Mouse (Mus musculus) C2C12 (cell line): ENCODE measurements at regions not wholly inside any gene's neighbourhood (a gene's known extent, or its start where the extent isn't known, plus 50 kb on each side); places are given as distances from the start of the nearest gene placed in this dataset.

Experiments
- H3K27me3 ChIP-seq: one replicate; pipeline ENCODE4 v1.6.1; 2011; ENCODE audit not compliant: control insufficient read depth, insufficient read depth, insufficient read length
- H3K36me3 ChIP-seq: one replicate; pipeline ENCODE4 v1.6.1; 2011; ENCODE audit not compliant: control insufficient read depth, insufficient read depth
- H3K4me3 ChIP-seq: one replicate; pipeline ENCODE4 v1.5.1; 2011; ENCODE audit warnings: mild to moderate bottlenecking, control low read depth; ENCODE audit not compliant: poor library complexity, insufficient read depth, severe bottlenecking
- H3K79me2 ChIP-seq: one replicate; pipeline ENCODE4 v1.6.1; 2011; ENCODE audit not compliant: control insufficient read depth, insufficient read depth
- H3K79me3 ChIP-seq: one replicate; pipeline ENCODE4 v1.6.1; 2011; ENCODE audit warnings: low read depth, control low read depth
- H3ac ChIP-seq: one replicate; pipeline ENCODE3; 2011; ENCODE audit warnings: low read depth; ENCODE audit not compliant: control insufficient read depth, insufficient read length
- CEBPB ChIP-seq: IDR thresholded peaks from one replicate; pipeline ENCODE4 v1.6.1; 2011; ENCODE audit warnings: low read depth, mild to moderate bottlenecking, control low read depth, moderate library complexity
- CTCF ChIP-seq: IDR thresholded peaks from one replicate; pipeline ENCODE4 v1.5.1; 2011; ENCODE audit not compliant: control insufficient read depth, insufficient read depth, insufficient read length
- FOSL1 ChIP-seq: IDR thresholded peaks from one replicate; pipeline ENCODE4 v1.8.0; 2011; ENCODE audit warnings: mild to moderate bottlenecking, low read length; ENCODE audit not compliant: poor library complexity, insufficient read depth, severe bottlenecking
- MAX ChIP-seq: IDR thresholded peaks from one replicate; pipeline ENCODE4 v1.6.1; 2011; ENCODE audit warnings: mild to moderate bottlenecking, control low read depth
- MYOD1 ChIP-seq: IDR thresholded peaks from one replicate; pipeline ENCODE4 v1.6.1; 2011; ENCODE audit warnings: low read depth; ENCODE audit not compliant: control insufficient read depth, insufficient read length
- MYOG ChIP-seq: IDR thresholded peaks from one replicate; pipeline ENCODE4 v1.6.1; 2011; ENCODE audit not compliant: control insufficient read depth, insufficient read length; ENCODE audit errors: extremely low read depth
- USF1 ChIP-seq: IDR thresholded peaks from one replicate; pipeline ENCODE4 v1.6.1; 2011; ENCODE audit warnings: low read depth, mild to moderate bottlenecking, control low read depth, moderate library complexity

DNA sequence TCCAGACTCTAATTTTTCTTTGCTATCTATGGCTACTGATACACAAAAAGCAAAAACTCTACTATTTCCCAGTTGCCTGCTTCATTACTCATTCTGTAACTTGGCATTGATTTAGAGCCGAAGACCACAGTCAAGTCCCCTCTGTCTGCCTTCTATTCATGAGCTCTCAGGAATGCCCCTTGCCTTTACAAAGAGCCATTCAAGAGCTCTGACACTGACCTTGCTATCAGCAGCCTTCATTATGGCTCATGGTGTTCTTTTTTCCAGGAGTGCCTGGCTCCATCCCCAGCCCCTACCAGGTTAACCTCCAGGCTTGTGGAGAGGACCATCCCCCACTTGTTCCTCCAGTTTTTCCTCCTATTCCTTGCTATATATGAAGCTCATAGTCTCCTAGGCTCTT lies 151.8 kb upstream of the Emcn start:
- Histone ChIP-seq H3K4me3 (no peak overlapping the region), H3K36me3 (no peaks in the 10 kb centered on the region), H3K79me2 (no peaks in the 10 kb centered on the region), H3K79me3 (no peaks in the 10 kb centered on the region), H3K27me3 (no peaks in the 10 kb centered on the region), H3ac (no peak overlapping the region)
- TF ChIP-seq MAX (no peak), CEBPB (no peak), USF1 (no peak), FOSL1 (no peak), CTCF (no peak), MYOG (no peak), MYOD1 (no peak)

DNA sequence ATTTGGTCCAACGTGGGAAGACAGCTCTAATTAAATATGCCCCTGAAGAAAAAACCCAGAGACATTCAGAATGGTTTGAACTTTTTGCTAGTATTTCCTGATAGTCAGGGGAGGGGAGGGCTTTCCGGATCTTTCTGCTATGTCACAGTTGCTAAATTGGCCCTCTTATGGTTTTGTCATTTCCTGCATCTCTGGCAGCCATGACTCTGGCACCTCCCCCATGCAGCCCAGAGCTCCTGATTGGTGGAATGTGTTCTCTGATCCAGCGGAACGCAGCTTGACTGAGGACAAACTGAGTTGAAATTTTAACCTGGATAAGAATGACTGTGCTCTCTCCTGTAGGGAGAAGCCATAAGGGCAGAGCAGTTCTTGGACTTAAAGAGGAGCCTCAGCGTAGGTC lies 150.4 kb upstream of the Emcn start:
- Histone ChIP-seq H3K79me2 (no peaks in the 10 kb centered on the region), H3K36me3 (no peaks in the 10 kb centered on the region), H3K79me3 (no peaks in the 10 kb centered on the region), H3K4me3 (no peak overlapping the region), H3ac (no peak overlapping the region), H3K27me3 (no peaks in the 10 kb centered on the region)
- TF ChIP-seq MYOD1 = no peak
- no peak for TF ChIP-seq CTCF
- TF ChIP-seq MAX = no peak
- TF ChIP-seq CEBPB = no peak
- TF ChIP-seq MYOG = no peak
- TF ChIP-seq USF1 = no peak
- no peak for TF ChIP-seq FOSL1

DNA sequence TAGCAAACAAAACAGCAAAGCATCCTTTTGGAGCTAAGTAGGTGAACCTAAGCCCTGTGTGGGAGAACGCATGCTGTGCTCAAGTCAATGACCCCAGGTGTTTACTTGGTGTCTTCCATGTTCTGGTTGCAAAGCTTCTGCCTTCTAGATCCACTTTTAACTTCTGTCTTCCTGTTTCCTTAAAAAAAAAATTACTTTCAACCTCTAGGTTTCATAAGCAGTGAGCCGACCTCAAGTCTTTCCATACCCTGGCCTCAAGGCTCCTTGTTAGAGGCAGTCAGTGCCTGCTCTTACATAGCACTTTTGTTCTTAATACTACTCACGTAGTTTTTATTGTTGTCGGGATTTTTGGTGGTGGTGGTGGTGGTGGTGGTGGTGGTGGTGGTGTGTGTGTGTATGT lies 149.9 kb upstream of the Emcn start:
- no peak overlapping the region for H3K4me3 ChIP-seq
- no peak for TF ChIP-seq MAX
- no peak overlapping the region for H3ac ChIP-seq
- no peaks in the 10 kb centered on the region for H3K79me2 ChIP-seq
- no peaks in the 10 kb centered on the region for H3K36me3 ChIP-seq
- no peaks in the 10 kb centered on the region for H3K79me3 ChIP-seq
- no peaks in the 10 kb centered on the region for H3K27me3 ChIP-seq

DNA sequence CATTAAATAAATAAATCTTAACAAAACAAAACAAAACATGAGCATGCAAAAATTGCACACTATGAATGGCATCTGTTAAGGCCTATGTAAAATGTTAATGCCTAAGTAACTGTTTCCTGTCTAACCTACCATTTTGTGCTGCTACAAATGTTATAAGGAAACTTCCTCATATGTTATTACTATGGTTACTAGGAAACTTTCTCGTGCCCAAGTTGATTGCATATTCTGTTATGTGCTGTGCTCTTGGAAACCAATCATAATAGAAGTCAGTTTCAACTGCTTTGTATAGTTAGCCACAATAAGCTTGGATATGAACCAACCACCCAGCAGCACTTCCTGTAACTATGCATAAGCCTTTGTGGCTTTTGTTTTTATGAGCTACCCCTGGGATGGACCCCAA lies 147.0 kb upstream of the Emcn start:
- H3K36me3 ChIP-seq = no peaks in the 10 kb centered on the region
- H3K79me2 ChIP-seq = no peaks in the 10 kb centered on the region
- H3K79me3 ChIP-seq = no peaks in the 10 kb centered on the region
- H3K27me3 ChIP-seq = no peaks in the 10 kb centered on the region
- no peak overlapping the region for H3K4me3 ChIP-seq
- no peak overlapping the region for H3ac ChIP-seq
- no peak for TF ChIP-seq CTCF
- TF ChIP-seq MYOD1 = no peak
- TF ChIP-seq MYOG = no peak
- TF ChIP-seq USF1 = no peak
- TF ChIP-seq FOSL1 = no peak
- no peak for TF ChIP-seq CEBPB
- TF ChIP-seq MAX = no peak

DNA sequence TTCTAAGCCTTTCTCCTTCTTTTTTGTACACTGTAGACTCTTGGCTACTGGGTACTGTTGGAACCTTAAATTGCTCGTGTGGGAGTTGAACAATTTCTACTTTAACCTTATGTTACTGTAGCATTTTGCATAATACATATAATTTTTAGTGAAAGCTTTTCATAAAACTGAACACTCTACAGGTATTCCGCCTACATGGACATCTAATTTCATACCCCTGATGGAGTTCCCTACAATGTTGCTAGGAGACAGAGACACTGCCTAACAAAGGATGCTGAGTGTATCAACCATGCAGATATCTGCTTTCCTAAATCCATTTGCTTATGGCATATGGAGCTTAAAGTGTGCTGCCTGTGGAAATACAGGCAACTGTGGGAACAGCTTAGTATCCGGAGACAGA lies 129.2 kb upstream of the Emcn start:
- Histone ChIP-seq H3K79me3 (no peaks in the 10 kb centered on the region), H3K27me3 (no peaks in the 10 kb centered on the region), H3K4me3 (no peak overlapping the region), H3ac (no peak overlapping the region), H3K79me2 (no peaks in the 10 kb centered on the region), H3K36me3 (no peaks in the 10 kb centered on the region)
- no peak for TF ChIP-seq MAX
- no peak for TF ChIP-seq CTCF
- no peak for TF ChIP-seq USF1
- TF ChIP-seq FOSL1 = no peak
- no peak for TF ChIP-seq CEBPB
- TF ChIP-seq MYOG = no peak
- no peak for TF ChIP-seq MYOD1

DNA sequence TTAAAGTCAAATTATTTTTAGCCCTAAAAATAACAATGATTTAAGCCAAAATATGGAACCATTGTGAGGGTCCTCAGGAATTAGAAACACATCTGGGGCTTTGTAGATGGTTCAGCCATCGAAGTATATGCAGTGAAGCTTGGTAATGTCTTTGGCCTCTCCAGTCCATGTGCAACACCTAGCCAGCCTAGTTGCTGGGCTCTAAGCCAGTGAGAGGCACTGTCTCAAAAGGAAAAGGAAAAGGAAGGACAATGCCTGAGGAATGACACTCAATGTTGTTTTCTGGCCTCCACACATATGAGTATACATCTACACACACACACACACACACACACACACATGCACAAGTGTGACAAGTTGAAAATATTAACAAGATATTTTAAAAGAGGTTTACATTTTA lies 124.8 kb upstream of the Emcn start:
- no peak for TF ChIP-seq CTCF
- TF ChIP-seq MYOD1 = no peak
- Histone ChIP-seq H3K79me3 (no peaks in the 10 kb centered on the region), H3K79me2 (no peaks in the 10 kb centered on the region), H3K36me3 (no peaks in the 10 kb centered on the region), H3K4me3 (no peak overlapping the region), H3ac (no peak overlapping the region), H3K27me3 (no peaks in the 10 kb centered on the region)
